Mouse (Mus musculus) forebrain, embryonic 16.5 days (tissue): Measurements from ENCODE around the gene Krt13. TPM values are rescaled to one million over a fixed set of nuclear protein-coding genes. Genes with fewer than 3 reads are reported as not detected.

Experiments used
- ATAC-seq: fragments of 200-750 bp; cut with Nextera tagmentation; 2 replicates; pipeline ENCODE4 v1.8.0; 2017; ENCODE audit warnings: mild to moderate bottlenecking, moderate library complexity
- H3K27ac ChIP-seq: fragments of 300-500 bp; sonication (generic); 2 replicates; pipeline ENCODE4 v1.5.1; 2014; ENCODE audit warnings: low read length, control low read depth
- H3K27me3 ChIP-seq: fragments of 300-500 bp; sonication (generic); replicated peaks from 2 replicates; pipeline ENCODE4 v1.6.1; 2014; ENCODE audit warnings: low read length; ENCODE audit not compliant: control insufficient read depth, insufficient read depth
- H3K36me3 ChIP-seq: fragments of 300-500 bp; sonication (generic); 2 replicates; pipeline ENCODE4 v1.6.1; 2014; ENCODE audit not compliant: control insufficient read depth, insufficient read depth
- H3K4me1 ChIP-seq: fragments of 300-500 bp; sonication (generic); replicated peaks from 2 replicates; pipeline ENCODE4 v1.6.1; 2014; ENCODE audit warnings: low read length; ENCODE audit not compliant: control insufficient read depth, insufficient read depth
- H3K4me2 ChIP-seq: fragments of 300-500 bp; sonication (generic); 2 replicates; pipeline ENCODE4 v1.6.1; 2014; ENCODE audit warnings: mild to moderate bottlenecking, low read length, control low read depth
- H3K4me3 ChIP-seq: fragments of 300-500 bp; sonication (generic); replicated peaks from 2 replicates; pipeline ENCODE4 v1.5.1; 2014; ENCODE audit warnings: mild to moderate bottlenecking, low read length, control low read depth
- H3K9ac ChIP-seq: fragments of 300-500 bp; sonication (generic); replicated peaks from 2 replicates; pipeline ENCODE4 v1.6.1; 2014; ENCODE audit warnings: low read depth, low read length, control low read depth
- H3K9me3 ChIP-seq: fragments of 300-500 bp; sonication (generic); 2 replicates; pipeline ENCODE4 v1.6.1; 2016; ENCODE audit warnings: low read length; ENCODE audit not compliant: control insufficient read depth
- WGBS: fragments of 180-500 bp; shearing (Covaris S2); extraction: QIAGEN DNeasy Blood & Tissue Kit; methylation state at CpG from one replicate; pipeline ENCODE4 v1.1.7; 2014; 5-methylcytosine and 5-hydroxymethylcytosine counted together
- polyA plus RNA-seq: library from polyadenylated mRNA; unstranded; fragments of >200 nt; fragmentation: Nextera tagmentation; extraction: Ambion mirVana; gene quantifications from 2 replicates; pipeline ENCODE4 v1.2.1, GENCODE M21; 2015

Gene Krt13
- polyA plus RNA-seq, 1 experiment from 2014 or later: not detected

GRCm38 (mm10) chr11:100124901-100125300 is 3.5 kb upstream of the Krt13 start:
- no peaks in the 10 kb centered on the region for H3K9me3 ChIP-seq
- ATAC-seq: no peak
- no peak overlapping the region for H3K27ac ChIP-seq
- no peaks in the 10 kb centered on the region for H3K4me1 ChIP-seq
- H3K9ac ChIP-seq: no peak overlapping the region
- H3K4me2 ChIP-seq: no peak overlapping the region
- WGBS: 88% methylated on average over 7 of the region's 7 CpGs
- H3K4me3 ChIP-seq: no peak overlapping the region
- no peaks in the 10 kb centered on the region for H3K27me3 ChIP-seq
- no peaks in the 10 kb centered on the region for H3K36me3 ChIP-seq

- 93% methylated on average over 5 of the region's 5 CpGs for WGBS
- Histone ChIP-seq H3K4me2 (no peak overlapping the region), H3K36me3 (no peaks in the 10 kb centered on the region), H3K27ac (no peak overlapping the region), H3K27me3 (no peaks in the 10 kb centered on the region), H3K9ac (no peak overlapping the region), H3K9me3 (no peaks in the 10 kb centered on the region), H3K4me1 (no peaks in the 10 kb centered on the region), H3K4me3 (no peak overlapping the region)
- ATAC-seq: no peak
Observed at GRCm38 (mm10) chr11:100120331-100120730, 1.0 kb downstream of the Krt13 start.

GRCm38 (mm10) chr11:100113742-100114029 is 7.7 kb downstream of the Krt13 start:
- no peaks in the 10 kb centered on the region for H3K36me3 ChIP-seq
- no peak overlapping the region for H3K4me3 ChIP-seq
- ATAC-seq: no peak
- WGBS: 90% methylated on average over 2 of the region's 2 CpGs
- no peak overlapping the region for H3K4me2 ChIP-seq
- no peaks in the 10 kb centered on the region for H3K4me1 ChIP-seq
- no peak overlapping the region for H3K27ac ChIP-seq
- H3K27me3 ChIP-seq: no peaks in the 10 kb centered on the region
- H3K9me3 ChIP-seq: no peaks in the 10 kb centered on the region
- no peak overlapping the region for H3K9ac ChIP-seq

GRCm38 (mm10) chr11:100112935-100113741 is 8.2 kb downstream of the Krt13 start:
- Histone ChIP-seq H3K27me3 (no peaks in the 10 kb centered on the region), H3K27ac (no peak overlapping the region), H3K4me3 (no peak overlapping the region), H3K4me2 (no peak overlapping the region), H3K36me3 (no peaks in the 10 kb centered on the region), H3K9ac (no peak overlapping the region), H3K9me3 (no peaks in the 10 kb centered on the region), H3K4me1 (no peaks in the 10 kb centered on the region)
- 91% methylated on average over 11 of the region's 11 CpGs for WGBS
- no peak for ATAC-seq

GRCm38 (mm10) chr11:100105576-100106122 is 15.7 kb downstream of the Krt13 start, which contains the start of gene Krt36:
Gene Krt36, minus strand, starts transcription at chr11:100105626.
- Histone ChIP-seq H3K4me2 (no peak within 1 kb of the TSS), H3K9me3 (no peaks in the 10 kb centered on the region), H3K9ac (no peak within 1 kb of the TSS), H3K4me3 (no peak within 1 kb of the TSS), H3K4me1 (no peaks in the 10 kb centered on the region), H3K36me3 (no peaks in the 10 kb centered on the region), H3K27ac (no peak within 1 kb of the TSS), H3K27me3 (no peaks in the 10 kb centered on the region)
- ATAC-seq: no peak
- WGBS: 89% methylated on average over 6 of the region's 6 CpGs

GRCm38 (mm10) chr11:100102693-100103429 is 18.5 kb downstream of the Krt13 start:
- Histone ChIP-seq H3K27ac (no peak overlapping the region), H3K9me3 (no peaks in the 10 kb centered on the region), H3K27me3 (no peaks in the 10 kb centered on the region), H3K4me3 (no peak overlapping the region), H3K4me2 (no peak overlapping the region), H3K9ac (no peak overlapping the region), H3K4me1 (no peaks in the 10 kb centered on the region), H3K36me3 (no peaks in the 10 kb centered on the region)
- 66% methylated on average over 15 of the region's 15 CpGs for WGBS
- no peak for ATAC-seq

GRCm38 (mm10) chr11:100100391-100100790 is 21.0 kb downstream of the Krt13 start:
- H3K4me1 ChIP-seq: no peaks in the 10 kb centered on the region

GRCm38 (mm10) chr11:100097819-100098218 is 23.5 kb downstream of the Krt13 start:
- no peak overlapping the region for H3K4me3 ChIP-seq
- H3K27me3 ChIP-seq: no peaks in the 10 kb centered on the region
- H3K9me3 ChIP-seq: no peaks in the 10 kb centered on the region
- no peak for ATAC-seq
- H3K27ac ChIP-seq: no peak overlapping the region
- no peak overlapping the region for H3K4me2 ChIP-seq
- WGBS: 89% methylated on average over 9 of the region's 9 CpGs
- no peaks in the 10 kb centered on the region for H3K36me3 ChIP-seq
- H3K4me1 ChIP-seq: no peaks in the 10 kb centered on the region
- no peak overlapping the region for H3K9ac ChIP-seq

More at GRCm38 (mm10) chr11:100100391-100100790, 21.0 kb downstream of the Krt13 start:
- Histone ChIP-seq H3K36me3 (no peaks in the 10 kb centered on the region), H3K27ac (no peak overlapping the region), H3K4me2 (no peak overlapping the region), H3K9ac (no peak overlapping the region), H3K4me3 (no peak overlapping the region), H3K27me3 (no peaks in the 10 kb centered on the region), H3K9me3 (no peaks in the 10 kb centered on the region)
- ATAC-seq: no peak
- 86% methylated on average over 4 of the region's 4 CpGs for WGBS

- H3K4me3 ChIP-seq: no peak within 1 kb of the TSS
- H3K27me3 ChIP-seq: no peaks in the 10 kb centered on the region
- H3K9me3 ChIP-seq: no peaks in the 10 kb centered on the region
- H3K27ac ChIP-seq: no peak within 1 kb of the TSS
- 42% methylated on average over 9 of the region's 9 CpGs for WGBS
- no peaks in the 10 kb centered on the region for H3K4me1 ChIP-seq
- H3K9ac ChIP-seq: no peak within 1 kb of the TSS
- no peak for ATAC-seq
- no peaks in the 10 kb centered on the region for H3K36me3 ChIP-seq
- no peak within 1 kb of the TSS for H3K4me2 ChIP-seq
Observed at GRCm38 (mm10) chr11:100096141-100096540, 25.2 kb downstream of the Krt13 start, which contains the start of gene Krt35. Gene Krt35, minus strand, starts transcription at chr11:100096241.
